Mouse (Mus musculus) testis, adult 2 months (tissue): ENCODE measurements around the gene Ice1. TPM values are rescaled to one million over a fixed set of nuclear protein-coding genes. Genes with fewer than 3 reads are reported as not detected.
A peak's percentile ranks its signal among the peaks of the same experiment; 100 is the strongest.

Experiments
- H3K27ac ChIP-seq: fragments of 200-500 bp; 2 replicates; pipeline ENCODE4 v1.5.1; 2012; ENCODE audit warnings: low read depth, low read length; ENCODE audit not compliant: control insufficient read depth, insufficient read depth
- H3K27me3 ChIP-seq: fragments of 200-500 bp; 2 replicates; pipeline ENCODE4 v1.6.1; 2012; ENCODE audit warnings: mild to moderate bottlenecking, low read length, moderate library complexity; ENCODE audit not compliant: control insufficient read depth, insufficient read depth
- H3K36me3 ChIP-seq: fragments of 200-500 bp; 2 replicates; pipeline ENCODE4 v1.6.1; 2012; ENCODE audit warnings: mild to moderate bottlenecking, low read length; ENCODE audit not compliant: control insufficient read depth, insufficient read depth
- H3K4me1 ChIP-seq: fragments of 200-500 bp; 2 replicates; pipeline ENCODE4 v1.6.1; 2012; ENCODE audit warnings: low read length; ENCODE audit not compliant: control insufficient read depth, insufficient read depth
- H3K4me3 ChIP-seq: fragments of 200-500 bp; 2 replicates; pipeline ENCODE4 v1.5.1; 2012; ENCODE audit warnings: low read depth, mild to moderate bottlenecking, low read length, moderate library complexity, mixed read lengths; ENCODE audit not compliant: control insufficient read depth
- CTCF ChIP-seq: fragments of 200-500 bp; IDR thresholded peaks from 2 replicates; pipeline ENCODE4 v1.5.1; 2012; ENCODE audit warnings: low read depth, mild to moderate bottlenecking, inconsistent platforms, low read length, moderate library complexity; ENCODE audit not compliant: control insufficient read depth, insufficient read depth, insufficient replicate concordance
- POLR2A ChIP-seq: fragments of 200-500 bp; IDR thresholded peaks from 2 replicates; pipeline ENCODE4 v1.6.1; 2012; ENCODE audit warnings: low read depth, mild to moderate bottlenecking, inconsistent platforms, low read length, moderate library complexity; ENCODE audit not compliant: control insufficient read depth
- polyA plus RNA-seq: library from polyadenylated mRNA; depleted of rRNA; stranded (reverse); fragments of >200 nt; gene quantifications from 2 replicates; pipeline ENCODE4 v1.2.3, GENCODE M21; 2012

The Ice1 gene
- polyA plus RNA-seq, 1 experiment, result 22.2 TPM

DNA sequence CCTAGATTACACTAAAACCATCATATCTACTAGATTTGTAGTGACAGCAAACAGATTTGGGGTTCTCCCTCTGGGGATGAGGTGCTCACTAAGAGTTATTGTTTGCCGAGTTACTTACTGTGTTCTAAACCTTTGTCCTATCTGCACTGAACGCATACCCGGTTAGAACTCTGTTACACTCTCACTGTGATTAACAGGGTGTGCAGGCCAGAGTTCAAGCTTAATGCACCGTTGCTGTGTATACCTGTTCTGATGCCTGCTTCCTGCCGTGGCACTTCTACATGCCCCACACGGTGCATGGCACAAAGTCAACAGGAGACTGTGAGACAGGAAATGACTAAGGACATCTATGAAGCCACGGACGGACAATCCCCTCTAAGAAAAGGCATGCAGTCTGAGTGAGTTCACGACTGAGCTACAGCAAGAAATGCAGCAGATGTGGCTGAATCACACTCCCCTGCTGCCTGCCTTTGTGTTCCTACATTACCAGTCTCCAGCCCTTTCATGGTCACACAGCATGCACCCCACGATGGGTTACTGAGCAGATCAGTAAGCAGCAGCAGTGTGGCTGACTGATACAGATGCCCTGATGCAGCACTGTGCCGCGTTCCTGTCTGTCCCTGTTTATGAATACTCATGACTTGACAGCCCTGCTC, 37.3 kb downstream of the Ice1 start:
- TF ChIP-seq POLR2A (no peak), CTCF (no peak)
- no peak overlapping the region for H3K27ac ChIP-seq
- no peak overlapping the region for H3K4me3 ChIP-seq
- H3K27me3 ChIP-seq, result no peaks in the 10 kb centered on the region
- H3K36me3 ChIP-seq, result peaks cover 3% of the 10 kb centered on the region
- H3K4me1 ChIP-seq, result no peaks in the 10 kb centered on the region

DNA sequence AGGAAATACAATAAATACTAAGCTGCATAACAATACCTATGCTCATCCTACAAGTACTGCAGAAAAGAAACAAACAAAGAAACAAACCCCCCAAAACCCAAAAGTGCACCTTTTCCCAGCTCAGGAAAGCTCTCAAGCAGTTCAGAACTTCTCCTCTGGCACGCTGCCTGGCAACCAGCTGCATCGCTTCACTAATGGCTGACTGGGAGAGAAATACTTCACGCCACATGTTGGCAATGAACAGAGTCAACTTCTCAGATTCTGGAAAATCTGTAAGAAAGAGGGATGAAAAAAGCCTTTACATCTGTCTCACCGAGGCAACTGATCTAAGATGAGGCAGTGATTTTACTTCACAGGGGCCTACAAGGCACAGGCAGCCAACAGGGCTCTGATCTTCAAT, 38.5 kb downstream of the Ice1 start:
- Histone ChIP-seq H3K4me1 (no peaks in the 10 kb centered on the region), H3K36me3 (peaks cover 3% of the 10 kb centered on the region), H3K4me3 (no peak overlapping the region), H3K27me3 (no peaks in the 10 kb centered on the region), H3K27ac (no peak overlapping the region)
- no peak for TF ChIP-seq CTCF

DNA sequence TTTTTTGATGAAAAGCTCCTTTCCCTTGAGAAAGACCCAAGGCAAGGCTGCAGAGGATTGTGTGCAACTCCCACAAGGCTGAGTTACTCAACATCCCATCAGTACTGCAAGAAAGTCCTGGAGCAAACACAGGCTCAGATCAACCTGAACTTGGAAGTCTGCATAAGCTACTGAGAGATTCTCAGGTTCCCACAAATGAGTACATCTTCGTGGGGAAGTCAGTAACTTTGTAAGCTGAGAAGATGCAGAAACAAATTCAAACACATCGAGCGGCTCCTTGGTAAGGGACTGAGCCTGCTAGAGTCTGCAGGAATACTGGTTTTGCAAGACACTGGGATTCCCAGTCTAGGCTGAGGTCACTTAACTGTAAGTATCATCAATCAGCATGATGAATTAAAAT, 40.5 kb downstream of the Ice1 start:
- H3K4me1 ChIP-seq, result no peaks in the 10 kb centered on the region
- H3K27me3 ChIP-seq, result no peaks in the 10 kb centered on the region
- H3K27ac ChIP-seq, result no peak overlapping the region
- peaks cover 3% of the 10 kb centered on the region for H3K36me3 ChIP-seq
- no peak for TF ChIP-seq CTCF
- no peak for TF ChIP-seq POLR2A
- H3K4me3 ChIP-seq, result no peak overlapping the region

DNA sequence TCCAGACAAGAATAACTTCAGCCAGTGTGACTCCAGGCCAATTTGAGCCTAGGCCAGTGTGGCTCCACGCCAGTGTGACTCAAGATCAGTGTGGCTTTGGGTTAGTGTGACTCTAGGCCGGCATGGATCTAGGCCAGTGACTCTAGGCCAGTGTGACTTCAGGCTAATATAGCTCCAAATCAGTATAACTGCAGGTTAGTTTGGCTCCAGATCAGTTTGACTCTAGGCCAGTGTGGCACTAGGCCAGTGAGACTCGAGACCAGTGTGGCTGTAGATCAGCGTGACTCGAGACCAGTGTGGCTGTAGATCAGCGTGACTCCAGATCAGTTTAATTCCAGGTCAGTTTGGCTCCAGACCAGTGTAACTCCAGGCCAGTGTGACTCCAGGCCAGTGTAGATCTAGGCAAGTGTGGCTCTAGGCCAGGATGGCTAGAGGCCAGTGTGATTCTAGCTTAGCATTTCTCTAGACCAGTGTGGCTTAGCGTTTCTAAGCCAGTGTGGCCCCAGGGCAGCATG, 47.1 kb downstream of the Ice1 start:
- no peaks in the 10 kb centered on the region; the same call in 1 of the 2 replicates for H3K4me1 ChIP-seq
- no peak for TF ChIP-seq POLR2A
- TF ChIP-seq CTCF, result no peak
- no peak overlapping the region for H3K27ac ChIP-seq
- H3K27me3 ChIP-seq, result no peaks in the 10 kb centered on the region
- peak overlapping the region; percentile 6; the same call in 1 of the 2 replicates for H3K4me3 ChIP-seq
- no peaks in the 10 kb centered on the region for H3K36me3 ChIP-seq

DNA sequence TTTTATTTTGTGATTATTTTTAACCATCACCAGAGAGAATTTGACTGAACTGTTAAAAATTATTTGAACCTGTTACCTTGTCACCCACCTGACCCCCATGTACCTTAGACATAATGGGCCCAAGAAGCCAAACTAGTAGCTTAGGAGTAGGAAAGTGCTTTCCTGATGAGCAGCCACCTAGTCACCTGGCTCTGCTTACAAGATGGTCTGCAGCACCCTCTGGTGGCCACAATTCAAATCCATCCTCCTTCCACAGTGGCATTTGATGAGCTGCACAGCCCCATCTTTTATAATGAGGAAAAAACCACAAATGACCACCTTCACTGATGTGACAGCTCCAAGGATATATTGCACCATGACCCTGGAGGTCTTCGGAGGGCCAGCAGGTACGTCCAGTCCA, 50.5 kb downstream of the Ice1 start:
- peak; percentile 51; the same call in 1 of the 2 replicates for TF ChIP-seq CTCF
- TF ChIP-seq POLR2A, result no peak
- Histone ChIP-seq H3K27me3 (no peaks in the 10 kb centered on the region), H3K4me1 (no peaks in the 10 kb centered on the region; the same call in 1 of the 2 replicates), H3K36me3 (no peaks in the 10 kb centered on the region), H3K4me3 (no peak overlapping the region), H3K27ac (no peak overlapping the region)

DNA sequence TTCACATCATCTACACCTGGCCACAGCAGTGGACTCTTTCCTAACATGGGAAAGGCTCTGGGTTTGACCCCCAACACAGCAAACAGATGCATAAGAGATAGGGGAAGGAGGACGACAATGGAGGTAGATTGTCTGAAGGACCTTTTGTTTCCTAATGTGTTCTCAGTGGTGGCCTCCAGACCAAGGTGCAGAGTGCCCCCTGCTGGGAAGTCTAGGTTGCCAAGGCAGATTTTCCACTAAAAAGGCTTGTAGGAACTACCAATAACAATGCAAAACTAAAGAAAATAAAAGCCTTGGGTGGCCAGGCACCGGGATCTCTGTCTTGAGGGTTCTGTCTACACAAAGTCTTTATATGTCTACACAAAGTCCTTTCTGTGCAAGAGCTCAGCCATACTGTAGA, 54.9 kb downstream of the Ice1 start:
- Histone ChIP-seq H3K36me3 (no peaks in the 10 kb centered on the region), H3K4me1 (no peaks in the 10 kb centered on the region), H3K27ac (no peak overlapping the region), H3K4me3 (no peak overlapping the region), H3K27me3 (no peaks in the 10 kb centered on the region)
- no peak; the same call in 1 of the 2 replicates for TF ChIP-seq CTCF
- no peak for TF ChIP-seq POLR2A

DNA sequence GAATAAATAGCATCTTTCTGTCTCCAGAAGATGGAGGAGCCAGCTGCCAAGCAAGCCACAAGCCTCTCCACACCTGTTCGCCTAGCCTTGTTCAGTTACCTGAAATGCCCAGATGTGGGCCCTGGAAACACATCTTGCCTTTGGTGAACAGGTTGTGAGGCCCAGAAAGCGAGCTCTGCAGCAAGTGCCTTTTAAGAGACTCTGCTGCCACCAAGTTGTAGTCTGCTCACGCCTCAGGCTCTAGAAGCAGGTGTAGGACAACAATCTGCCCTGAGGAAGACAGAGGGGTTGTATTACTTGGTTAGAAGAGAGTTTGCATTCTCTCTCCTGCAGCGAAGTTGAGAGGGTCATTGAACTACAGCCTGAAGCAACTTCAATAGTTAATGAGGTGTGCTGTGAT, 55.9 kb downstream of the Ice1 start:
- Histone ChIP-seq H3K4me3 (no peak overlapping the region), H3K4me1 (no peaks in the 10 kb centered on the region), H3K27me3 (no peaks in the 10 kb centered on the region), H3K27ac (no peak overlapping the region), H3K36me3 (no peaks in the 10 kb centered on the region)
- TF ChIP-seq POLR2A, result no peak
- no peak for TF ChIP-seq CTCF
